ENCODE assay signal across 26 mouse cellular contexts in genomic region chr2:163732021-163732420, GRCm38 (mm10). TPM values are rescaled to one million over a fixed set of nuclear protein-coding genes. Genes with fewer than 3 reads are reported as not detected.
DNase-seq lines count a peak whose midpoint lies in the region; ATAC-seq and TF ChIP-seq lines count a peak whose summit lies in the region.
"Had no signal": no experiment of that assay in that cellular context is flagged by ENCODE, and none has a peak within 500 bp of the region (broad histone marks: within the 10 kb centered on the region; RNA-seq: fewer than 3 reads in every experiment).

No protein-coding gene starts in this region.

- no peaks in the 10 kb centered on the region for H3K79me2 ChIP-seq in myocyte (ENCODE audit: control insufficient read depth, insufficient read depth)

- no peak overlapping the region for H3K4me3 ChIP-seq in kidney, adult 2 months (ENCODE audit: insufficient read depth, low read depth, low read length)
- H3K4me3 ChIP-seq in kidney, embryonic 14.5 days (ENCODE audit: low read length), result no peak overlapping the region
- H3K4me3 ChIP-seq in myocyte, result no peak overlapping the region
- H3K4me3 ChIP-seq: embryonic facial prominence, embryonic 10.5 days; embryonic facial prominence, embryonic 13.5 days; erythroblast, embryonic 14.5 days; forebrain, embryonic 12.5 days; forebrain, embryonic 15.5 days; heart, embryonic 13.5 days; hindbrain, embryonic 12.5 days; hindbrain, embryonic 15.5 days had no signal

- 73% methylated on average over 11 of the region's 11 CpGs for WGBS in kidney, adult 2 months
- WGBS in kidney, embryonic 14.5 days, result 77% methylated on average over 11 of the region's 11 CpGs

- no peak for TF ChIP-seq CTCF in kidney, adult 2 months (conservative IDR thresholded peaks at IDR 0.05; ENCODE audit: insufficient read depth, insufficient read length, low read depth, low read length)

- no peak for ATAC-seq in kidney, embryonic 14.5 days (ENCODE audit: low FRiP score, low TSS enrichment)
- ATAC-seq: activated CD4-positive, CD25-positive, alpha-beta regulatory T cell, adult 4 months; forebrain, embryonic 15.5 days had no signal

- H3K27ac ChIP-seq in kidney, adult 2 months (ENCODE audit: insufficient read depth, low read depth, low read length), result peak overlapping the region; percentile 1; the same call in 1 of the 2 replicates
- no peak overlapping the region for H3K27ac ChIP-seq in kidney, embryonic 14.5 days (ENCODE audit: low read depth, low read length)
- H3K27ac ChIP-seq: embryonic facial prominence, embryonic 10.5 days; embryonic facial prominence, embryonic 13.5 days; forebrain, embryonic 12.5 days; forebrain, embryonic 15.5 days; heart, embryonic 13.5 days; hindbrain, embryonic 12.5 days; hindbrain, embryonic 15.5 days had no signal

- no peak overlapping the region for H3K4me2 ChIP-seq in kidney, embryonic 14.5 days (replicated peaks; ENCODE audit: low read depth, low read length)
- no peak overlapping the region for H3K4me2 ChIP-seq in myocyte (ENCODE audit: low read depth)
- H3K4me2 ChIP-seq: embryonic facial prominence, embryonic 13.5 days; forebrain, embryonic 12.5 days; forebrain, embryonic 15.5 days; heart, embryonic 13.5 days; hindbrain, embryonic 12.5 days; hindbrain, embryonic 15.5 days had no signal

- peaks cover 7% of the 10 kb centered on the region; the same call in 1 of the 2 replicates for H3K4me1 ChIP-seq in kidney, adult 2 months (ENCODE audit: control insufficient read depth, insufficient read depth, low read length)
- no peaks in the 10 kb centered on the region for H3K4me1 ChIP-seq in kidney, embryonic 14.5 days (ENCODE audit: control insufficient read depth, insufficient read depth, low read length)
- H3K4me1 ChIP-seq: embryonic facial prominence, embryonic 10.5 days; embryonic facial prominence, embryonic 13.5 days; forebrain, embryonic 12.5 days; forebrain, embryonic 15.5 days; hindbrain, embryonic 12.5 days; hindbrain, embryonic 15.5 days had no signal

- peak; percentile 93 for DNase-seq in heart, adult 11 months
- no peak for DNase-seq in heart, postnatal 4 days
- peak; percentile 46 for DNase-seq in kidney, adult 2 months
- DNase-seq in kidney, postnatal 14 days, result peak; percentile 42
- no peak for DNase-seq in lung, postnatal 14 days
- DNase-seq: adrenal gland, adult 8-10 months; adrenal gland, postnatal 25 days; cerebellum, adult 11-12 months; cerebellum, adult 8-10 months; cerebellum, postnatal 10 days; cerebellum, postnatal 36 days; embryo, embryonic 11 days; gastrocnemius, postnatal 10 days; gastrocnemius, postnatal 36 days; heart, postnatal 14 days had no signal

- H3ac ChIP-seq in myocyte (ENCODE audit: control insufficient read depth, insufficient read length), result no peak overlapping the region

- H3K9me3 ChIP-seq in kidney, embryonic 14.5 days (ENCODE audit: control insufficient read depth, low read length), result no peaks in the 10 kb centered on the region
- H3K9me3 ChIP-seq: embryonic facial prominence, embryonic 10.5 days; embryonic facial prominence, embryonic 13.5 days; forebrain, embryonic 12.5 days; forebrain, embryonic 15.5 days; heart, embryonic 13.5 days; hindbrain, embryonic 12.5 days; hindbrain, embryonic 15.5 days had no signal

- no peaks in the 10 kb centered on the region for H3K27me3 ChIP-seq in kidney, adult 2 months (replicated peaks; ENCODE audit: control insufficient read depth, insufficient read depth, low read length)
- H3K27me3 ChIP-seq in kidney, embryonic 14.5 days (ENCODE audit: control insufficient read depth, insufficient read depth, low read length), result no peaks in the 10 kb centered on the region
- no peaks in the 10 kb centered on the region for H3K27me3 ChIP-seq in myocyte (ENCODE audit: control insufficient read depth, insufficient read depth, insufficient read length)
- H3K27me3 ChIP-seq: embryonic facial prominence, embryonic 13.5 days; forebrain, embryonic 12.5 days; forebrain, embryonic 15.5 days; heart, embryonic 13.5 days; hindbrain, embryonic 12.5 days; hindbrain, embryonic 15.5 days had no signal

- TF ChIP-seq POLR2A in kidney, adult 2 months (IDR thresholded peaks at IDR 0.05; ENCODE audit: low read depth, low read length), result no peak
- TF ChIP-seq POLR2A in myocyte (IDR thresholded peaks at IDR 0.05; ENCODE audit: insufficient read length, low read depth), result peak; percentile 20

- H3K9ac ChIP-seq in kidney, embryonic 14.5 days (ENCODE audit: low read depth, low read length), result no peak overlapping the region
- H3K9ac ChIP-seq: embryonic facial prominence, embryonic 13.5 days; forebrain, embryonic 12.5 days; forebrain, embryonic 15.5 days; heart, embryonic 13.5 days; hindbrain, embryonic 12.5 days; hindbrain, embryonic 15.5 days had no signal

- H3K36me3 ChIP-seq in kidney, adult 2 months (ENCODE audit: control insufficient read depth, insufficient read depth, low read length), result no peaks in the 10 kb centered on the region
- H3K36me3 ChIP-seq in kidney, embryonic 14.5 days (ENCODE audit: control insufficient read depth, insufficient read depth, low read length), result peaks cover 14% of the 10 kb centered on the region; the same call in 1 of the 2 replicates
- H3K36me3 ChIP-seq in myocyte (ENCODE audit: control insufficient read depth, insufficient read depth), result peaks cover 18% of the 10 kb centered on the region

TF ChIP-seq in myocyte, 11 proteins besides CTCF, POLR2A, EP300 and RAD21:
- TF ChIP-seq MAX (IDR thresholded peaks at IDR 0.05; ENCODE audit: low read depth) (no peak), E2F4 (IDR thresholded peaks at IDR 0.05; ENCODE audit: insufficient read depth) (no peak), POLR2AphosphoS2 (IDR thresholded peaks at IDR 0.05; ENCODE audit: insufficient read length, low read depth) (peak; percentile 8), USF1 (IDR thresholded peaks at IDR 0.05; ENCODE audit: low read depth) (no peak)

RNA-seq across cellular contexts. Expression of gene Ada, which starts 18.0 kb away (rescaled TPM):
- 1 to 10 TPM; 1.8 to 2.4 TPM for total RNA-seq in heart, postnatal 4 days (2021)
- 1.8 and 2.4 TPM in 2 replicates for polyA plus RNA-seq in kidney, adult 2 months (2012; rRNA removed)
- polyA plus RNA-seq in kidney, embryonic 14.5 days (2014; fragmentation: Nextera tagmentation; extraction: Ambion mirVana), result 9.7 and 10.1 TPM in 2 replicates
- polyA plus RNA-seq in myocyte (2012; fragmentation: generic; extraction: Trizol), result 0.60 TPM

Comparison
In these comparisons a context has a peak if more than half of its experiments do, and no peak if none do; other contexts are left out.
1. DNase-seq: peak in heart, adult 11 months (single experiment), kidney, adult 2 months (single experiment) and kidney, postnatal 14 days (single experiment); none in heart, postnatal 4 days (single experiment) and lung, postnatal 14 days (single experiment).